Mouse (Mus musculus): ENCODE data around the gene Caskin2.

DNA sequence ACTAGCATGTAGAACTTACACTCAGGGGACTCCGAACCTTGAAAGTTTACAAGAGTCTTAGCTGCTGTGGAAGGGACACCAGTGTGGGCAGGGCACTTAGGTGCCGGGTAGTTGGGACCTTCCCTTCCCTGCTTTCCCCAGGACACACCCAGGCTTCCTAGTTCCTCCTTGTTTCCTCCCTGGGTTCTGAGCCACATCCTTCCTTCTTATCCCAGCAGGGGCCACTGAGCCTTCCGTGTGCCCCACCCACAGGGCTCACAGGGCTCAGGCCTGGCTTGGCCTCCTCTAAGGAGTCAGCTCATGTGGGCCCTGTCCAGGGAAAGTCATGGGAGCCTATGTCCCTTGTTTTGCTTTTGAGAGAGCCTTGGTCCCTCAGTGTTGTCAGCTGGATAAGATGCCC, 26.3 kb upstream of the Caskin2 start:
- TF ChIP-seq CTCF (IDR thresholded peaks at IDR 0.05; ENCODE audit: borderline replicate concordance, extremely low read depth, insufficient read depth, insufficient read length): no peak
- no peak for TF ChIP-seq POLR2A (IDR thresholded peaks at IDR 0.05; ENCODE audit: borderline replicate concordance, extremely low read depth, insufficient read depth, insufficient read length, poor library complexity, severe bottlenecking)

Data from brain, embryonic 14.5 days (tissue).